Mouse (Mus musculus) retina, postnatal 7 days (tissue): Measurements from ENCODE around the gene Prmt6.

Experiments
- DNase-seq: peaks from one replicate; pipeline ENCODE4 v3.0.0-alpha.2; 2012; ENCODE audit warnings: low read depth, low spot score

Gene Prmt6

DNA sequence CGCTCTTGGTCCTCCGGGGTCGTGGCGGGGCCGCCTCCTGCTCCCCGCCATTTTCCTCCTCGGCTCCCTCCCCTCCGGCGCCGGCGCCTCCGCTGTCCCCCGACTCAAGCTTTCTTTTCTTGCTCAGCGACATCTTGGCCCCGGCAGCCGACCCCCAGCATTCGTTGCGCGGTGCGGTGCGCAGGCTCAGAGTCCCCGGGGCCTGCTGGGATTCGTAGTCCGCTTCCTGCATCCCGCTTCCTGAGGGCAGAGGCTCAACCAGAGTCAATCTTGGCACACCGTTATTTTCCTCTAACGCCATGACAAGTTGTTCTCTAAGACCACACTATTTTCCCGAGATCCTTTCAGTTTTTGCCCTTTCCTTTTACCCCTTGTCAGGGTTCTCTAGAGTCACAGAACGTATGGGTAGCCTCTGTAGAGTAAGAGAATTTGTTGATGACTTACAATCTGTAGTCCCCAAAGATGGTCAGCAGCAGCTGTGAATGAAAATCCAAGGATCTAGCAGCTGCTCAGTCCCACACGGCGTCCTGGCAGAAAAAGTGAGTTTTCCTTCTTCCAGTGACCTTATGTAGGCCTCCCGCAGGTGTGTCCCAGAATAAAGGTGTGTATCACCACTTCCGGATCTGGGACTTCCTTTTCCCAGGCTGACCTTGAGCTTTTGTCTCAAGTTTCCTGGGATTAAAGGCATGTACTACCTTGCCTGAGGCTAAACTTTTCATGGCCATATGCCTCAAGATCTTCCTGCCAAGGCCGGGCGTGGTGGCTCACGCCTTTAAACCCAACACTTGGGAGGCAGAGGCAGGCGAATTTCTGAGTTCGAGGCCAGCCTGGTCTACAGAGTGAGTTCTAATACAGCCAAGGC, at the start of gene Prmt6:
Gene Prmt6 (minus strand): TSS at position 160 of the 862 bp plus-strand sequence.
- peak; percentile 77 for DNase-seq

DNA sequence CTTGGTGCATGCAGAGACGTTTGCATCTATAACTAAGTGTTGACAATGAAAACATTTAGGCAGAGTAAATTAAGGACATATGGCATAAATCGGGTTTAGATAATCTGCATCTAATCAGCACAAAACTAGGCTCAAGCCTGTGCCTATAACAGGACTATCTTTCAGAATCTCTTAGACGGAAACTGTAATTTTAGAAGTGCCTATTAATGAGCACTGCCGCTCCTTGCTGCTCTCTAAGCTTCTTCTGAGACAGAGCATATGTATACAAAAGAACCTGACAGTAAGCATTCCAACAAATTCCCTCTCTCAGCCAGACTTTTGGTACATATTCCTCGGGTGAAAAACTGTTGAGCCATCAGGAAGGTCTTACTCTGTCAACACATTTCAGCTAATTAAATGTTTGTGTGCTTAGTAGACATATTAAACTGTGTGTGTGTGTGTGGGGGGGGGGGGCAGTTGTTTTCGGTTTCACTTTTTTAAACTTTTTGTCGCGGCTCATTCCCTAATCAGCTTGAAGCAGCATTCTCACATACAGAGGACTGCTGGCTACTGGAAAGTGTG, 39.8 kb upstream of the Prmt6 start:
- DNase-seq: no peak

DNA sequence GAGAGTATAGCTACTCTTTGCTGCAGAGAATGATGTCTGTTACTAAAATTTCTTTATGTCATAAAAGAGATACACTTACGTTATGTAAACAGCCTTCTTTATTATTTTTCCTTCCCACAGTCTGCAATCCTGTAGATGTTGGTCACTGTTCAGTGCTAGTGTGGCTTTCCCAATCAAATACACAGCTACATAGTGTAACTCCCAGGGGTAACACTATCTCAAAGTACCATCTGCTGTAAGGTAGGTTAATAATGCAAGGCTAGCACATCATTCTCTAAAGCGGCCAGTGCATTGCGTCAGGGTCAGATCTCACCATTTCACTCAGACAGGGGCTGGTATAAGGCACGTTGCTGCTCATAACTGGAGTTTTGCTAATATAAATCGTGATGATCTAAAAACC, 31.9 kb upstream of the Prmt6 start:
- no peak for DNase-seq

DNA sequence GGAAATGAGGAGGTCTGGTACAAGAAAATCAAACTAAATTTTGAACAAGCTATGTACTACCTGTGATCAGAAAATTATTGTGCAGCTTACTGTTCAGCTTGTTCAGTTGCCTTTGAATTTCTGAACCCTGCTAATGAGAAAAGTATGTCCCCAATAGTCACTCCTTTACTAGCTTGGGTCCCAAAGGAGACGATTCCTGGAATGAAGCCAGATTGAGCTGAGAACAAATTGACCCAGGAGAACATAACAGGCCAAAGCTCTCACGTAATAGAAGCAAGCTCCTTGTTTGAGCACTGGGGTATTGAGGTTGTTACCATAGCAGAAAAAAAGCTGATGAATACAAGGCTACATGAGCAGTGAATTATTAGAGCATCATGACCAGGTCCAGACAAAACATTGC, 17.0 kb upstream of the Prmt6 start:
- DNase-seq: no peak

DNA sequence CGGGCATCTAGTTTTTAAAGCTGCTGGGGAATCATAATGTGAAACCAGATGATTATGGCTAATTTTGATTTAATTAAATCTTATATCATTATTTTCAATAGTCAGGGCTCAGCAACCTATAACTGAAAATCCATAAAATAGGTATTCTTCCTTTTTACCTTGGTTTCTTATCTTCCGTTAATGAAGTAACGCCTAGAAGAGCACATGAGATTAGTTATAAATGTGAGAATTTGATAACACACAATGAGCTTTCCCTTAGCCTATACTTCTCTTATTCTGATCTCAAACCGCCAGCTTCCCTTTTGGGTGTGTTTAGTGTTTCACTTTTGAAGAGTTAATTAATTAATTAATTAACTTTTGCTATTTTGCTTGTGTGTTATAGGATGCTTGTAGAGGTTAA, 2.3 kb upstream of the Prmt6 start:
- no peak for DNase-seq

DNA sequence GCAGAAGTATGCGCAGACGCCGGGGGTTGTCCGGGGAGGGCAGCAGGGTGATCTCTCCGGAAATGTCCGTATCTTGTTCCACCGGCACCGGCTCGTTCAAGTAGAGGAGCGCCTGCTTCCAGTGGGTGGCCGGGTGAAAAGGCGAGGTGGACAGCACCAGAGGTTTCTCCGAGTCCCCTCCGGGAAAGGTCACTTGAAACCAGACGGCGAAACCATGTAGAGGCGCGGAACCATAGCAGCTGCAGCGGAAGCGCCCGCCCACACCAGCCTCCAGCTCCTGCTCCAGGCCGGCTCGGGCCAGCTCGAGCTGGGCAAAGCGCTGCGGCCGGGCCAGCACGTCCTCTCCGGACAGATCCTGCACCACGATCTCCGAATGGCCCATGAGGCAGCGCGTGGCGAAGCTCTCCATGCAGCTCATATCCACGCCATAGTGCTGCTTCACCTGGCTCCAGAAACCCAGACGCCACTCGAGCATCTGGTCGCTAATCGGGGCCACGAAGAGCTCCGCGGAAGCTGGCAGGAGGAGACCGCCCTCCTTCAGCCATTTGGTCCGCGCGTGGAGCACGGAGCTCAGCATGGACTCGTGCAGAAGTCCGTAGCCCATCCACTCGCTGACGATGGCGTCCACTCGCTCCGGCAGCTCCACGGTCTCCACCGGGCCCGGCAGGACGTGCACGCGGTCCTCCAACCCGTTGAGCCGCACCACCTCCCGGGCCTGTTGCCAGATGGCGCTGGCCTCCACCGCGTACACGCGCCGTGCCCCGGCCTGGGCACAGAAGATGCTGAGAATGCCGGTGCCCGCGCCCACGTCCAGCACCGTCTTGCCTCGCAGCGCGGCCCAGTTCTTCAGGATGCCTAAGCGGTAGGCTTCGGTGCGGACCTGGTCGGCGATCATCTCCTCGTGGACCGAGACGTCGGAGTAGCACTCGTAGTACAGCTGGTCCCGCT, 633 bp downstream of the Prmt6 start:
- DNase-seq: peak; percentile 37

DNA sequence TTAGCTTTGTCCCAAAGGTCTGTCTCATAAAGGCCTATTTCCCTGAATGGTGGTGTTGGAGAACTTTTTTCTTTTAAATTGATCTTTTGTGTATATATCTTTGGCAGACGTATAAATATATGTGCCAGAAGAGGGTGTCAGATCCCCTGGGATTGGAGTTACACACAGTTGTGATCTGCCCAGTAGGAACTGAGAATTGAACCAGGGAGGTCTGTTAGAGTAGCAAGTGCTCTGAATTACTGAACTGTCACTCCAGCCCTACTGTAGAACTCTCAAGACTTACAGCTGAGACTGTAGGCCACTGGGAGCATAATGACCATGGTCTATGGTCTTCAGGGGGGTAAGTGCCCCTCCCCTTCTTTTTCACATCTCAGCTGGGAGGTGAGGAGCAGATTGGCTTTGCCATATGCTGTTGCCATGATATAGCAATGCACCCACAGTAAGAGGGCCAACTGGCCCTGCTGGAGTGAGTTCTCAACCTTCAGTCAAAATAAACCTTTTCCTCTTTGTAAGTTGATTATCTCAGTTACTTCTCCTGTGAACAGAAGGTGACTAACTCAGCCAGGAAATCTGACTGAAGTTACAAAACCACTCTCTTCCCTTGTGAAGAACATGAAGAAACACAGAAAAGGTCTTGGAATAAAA, 13.9 kb downstream of the Prmt6 start:
- DNase-seq: no peak
